Mouse (Mus musculus) embryonic stem cell, embryonic (primary cell): ENCODE measurements around the gene Gm1993.
"Not testable (repeated sequence)": the region's sequence is repeated elsewhere in the genome, so short reads cannot be mapped to it uniquely, and the experiment has no call there.

ENCODE experiments used
- CTCF ChIA-PET, 4 experiments: fragments of 300-600 bp in 2 of 4; fragments of 350-600 bp in 2 of 4; sonication (Branson Sonifier 250); formaldehyde crosslinking; loops; one replicate each; lab custom pipeline; 2022; ENCODE audit warnings: inconsistent platforms in 2 of 4; lab: Charles Lee
- POLR2A ChIA-PET, 4 experiments: fragments of 300-600 bp in 2 of 4; fragments of 350-600 bp in 2 of 4; sonication (Branson Sonifier 250); formaldehyde crosslinking; loops; one replicate each; lab custom pipeline; 2022; ENCODE audit warnings: antibody characterized with exemption in 4 of 4, inconsistent platforms in 1 of 4; lab: Charles Lee

Gene Gm1993

GRCm38 (mm10) chrX:25570352-25570751 lies at the start of gene Gm1993:
Gene Gm1993 (minus strand): TSS chrX:25570452.
- CTCF ChIA-PET, POLR2A ChIA-PET: not testable (repeated sequence)
